Mouse (Mus musculus) cerebellum, adult 8-10 months (tissue): ENCODE measurements at regions not wholly inside any gene's neighbourhood (a gene's known extent, or its start where the extent isn't known, plus 50 kb on each side); places are given as distances from the start of the nearest gene placed in this dataset.
A peak's percentile ranks its signal among the peaks of the same experiment; 100 is the strongest.

Source experiments
- DNase-seq: peaks from one replicate; pipeline ENCODE4 v3.0.0; 2022

GRCm38 (mm10) chr4:53915326-53915725 is 89.5 kb downstream of the Tmem38b start:
- no peak for DNase-seq

DNA sequence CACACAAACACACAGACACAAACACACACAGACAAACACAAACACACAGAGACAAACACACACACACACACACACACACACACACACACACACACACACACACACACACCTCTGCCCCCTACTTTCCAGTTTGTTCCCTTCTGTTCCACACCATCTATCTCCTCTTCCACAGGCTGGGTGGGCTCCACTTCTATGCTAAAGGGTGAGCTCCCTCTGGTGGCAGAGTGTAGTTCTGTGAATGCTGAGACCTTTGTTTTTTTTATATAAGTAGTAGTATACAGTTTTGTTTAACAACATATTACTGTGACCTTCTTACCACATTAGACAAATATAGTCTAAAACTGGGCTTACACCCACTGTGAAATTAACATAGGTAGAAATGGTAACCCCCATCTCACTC is 93.3 kb downstream of the Tmem38b start:
- DNase-seq, result no peak

DNA sequence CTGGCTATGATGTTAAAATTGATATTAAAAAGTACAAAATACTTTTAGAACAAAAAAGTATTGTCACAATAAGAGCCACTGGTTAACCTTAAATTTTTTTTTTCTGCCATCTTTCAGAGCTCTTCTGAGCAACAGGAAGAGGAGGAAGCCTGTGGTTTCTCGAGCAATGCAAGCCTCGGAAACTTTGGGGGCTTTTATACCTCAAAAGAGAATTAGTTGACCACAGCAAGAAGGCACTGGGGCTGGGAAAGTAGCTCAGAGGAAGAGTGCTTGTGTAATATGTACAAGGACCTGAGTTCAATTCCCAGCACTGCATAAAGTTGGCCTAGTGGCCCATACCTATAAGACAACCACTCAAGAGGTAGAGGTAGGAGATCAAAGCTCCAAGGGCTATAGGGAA is 94.7 kb downstream of the Tmem38b start:
- DNase-seq, result no peak

DNA sequence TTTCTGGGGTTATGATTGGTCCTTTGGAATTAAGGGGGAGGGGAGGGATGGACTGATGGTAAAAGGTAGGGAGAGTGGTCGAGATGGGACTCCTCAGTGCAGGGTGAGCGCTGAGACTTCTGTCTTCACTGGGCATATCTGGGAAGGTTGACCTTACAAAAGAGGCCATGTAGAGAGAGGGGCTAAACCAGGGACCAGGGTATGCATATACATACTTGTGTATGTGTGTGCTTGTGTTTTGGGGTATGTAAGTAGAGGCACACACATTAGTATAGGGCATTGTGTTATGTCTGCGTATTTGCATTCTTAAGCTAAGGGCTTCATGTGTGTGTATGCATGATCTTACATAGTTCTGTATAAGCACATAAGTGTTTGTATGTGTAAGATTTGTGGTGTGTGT is 105.2 kb downstream of the Tmem38b start:
- no peak for DNase-seq

GRCm38 (mm10) chr4:53931499-53931898 is 105.7 kb downstream of the Tmem38b start:
- DNase-seq, result peak; percentile 8

DNA sequence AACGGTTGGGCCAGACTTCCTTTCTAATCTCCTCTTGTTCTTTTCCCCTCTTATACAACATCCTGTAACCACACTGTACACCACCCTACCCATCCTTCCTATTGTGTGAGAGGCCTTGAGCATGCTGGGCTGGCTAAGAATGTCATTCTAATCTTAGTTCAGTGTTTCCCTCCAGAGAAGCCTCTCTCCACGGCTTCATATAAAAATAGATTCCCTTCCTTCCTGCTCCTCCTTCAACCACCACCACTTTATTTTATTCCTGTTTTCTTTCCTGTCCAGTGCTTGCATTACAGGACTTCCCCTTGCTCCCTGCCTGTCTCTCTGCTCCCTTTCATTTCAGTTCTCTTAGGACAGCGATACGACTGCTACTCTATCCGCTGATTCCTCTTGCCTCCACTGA is 109.5 kb downstream of the Tmem38b start:
- DNase-seq, result no peak

DNA sequence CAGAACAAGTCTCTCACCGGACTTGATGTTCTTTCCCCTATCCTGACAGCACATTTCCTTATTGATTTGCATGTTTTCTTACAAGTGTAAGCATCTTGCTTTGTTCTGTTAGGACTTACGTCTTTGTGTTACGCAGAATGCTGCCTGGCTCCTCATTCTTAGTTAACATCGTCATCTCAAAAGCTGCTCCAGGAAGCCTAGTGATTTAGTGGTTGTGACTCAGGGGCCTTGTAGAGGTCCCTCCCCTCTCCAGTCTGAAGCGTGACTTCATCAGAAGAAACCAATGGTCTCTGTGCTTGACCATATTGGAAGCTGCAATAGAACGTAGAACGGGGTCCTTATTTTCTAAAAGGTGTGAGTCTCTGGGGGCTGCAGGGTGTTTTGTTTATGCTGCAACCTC is 122.9 kb downstream of the Tmem38b start:
- no peak for DNase-seq

GRCm38 (mm10) chr4:53949164-53949563 is 123.3 kb downstream of the Tmem38b start:
- DNase-seq, result no peak

GRCm38 (mm10) chr4:53950496-53950895 is 124.7 kb downstream of the Tmem38b start:
- no peak for DNase-seq

GRCm38 (mm10) chr4:53951003-53951733 is 125.3 kb downstream of the Tmem38b start:
- DNase-seq, result no peak

- no peak for DNase-seq
Observed at GRCm38 (mm10) chr4:53951734-53952109, 125.9 kb downstream of the Tmem38b start.

DNA sequence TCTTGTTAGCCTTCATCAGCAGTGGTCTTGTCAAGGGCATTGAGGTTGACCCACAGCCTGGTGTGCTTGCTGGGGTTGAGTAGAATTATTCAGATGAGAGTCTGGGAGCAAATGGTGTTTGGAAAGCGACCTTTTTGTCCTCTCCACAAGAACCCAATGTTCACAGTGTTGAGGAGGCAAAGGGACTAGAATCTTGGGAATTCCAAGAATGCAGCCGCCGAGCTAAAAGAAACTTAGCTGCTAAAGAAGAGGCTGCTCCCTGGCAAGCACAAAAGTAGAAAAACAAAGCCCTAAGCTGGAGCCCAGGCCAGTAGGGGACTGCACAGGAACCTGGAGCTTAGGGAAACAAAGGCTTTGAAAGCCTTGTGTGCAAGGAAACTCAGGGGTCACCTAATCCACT is 126.4 kb downstream of the Tmem38b start:
- no peak for DNase-seq

- no peak for DNase-seq
Observed at GRCm38 (mm10) chr4:53962458-53962857, 136.6 kb downstream of the Tmem38b start.

DNA sequence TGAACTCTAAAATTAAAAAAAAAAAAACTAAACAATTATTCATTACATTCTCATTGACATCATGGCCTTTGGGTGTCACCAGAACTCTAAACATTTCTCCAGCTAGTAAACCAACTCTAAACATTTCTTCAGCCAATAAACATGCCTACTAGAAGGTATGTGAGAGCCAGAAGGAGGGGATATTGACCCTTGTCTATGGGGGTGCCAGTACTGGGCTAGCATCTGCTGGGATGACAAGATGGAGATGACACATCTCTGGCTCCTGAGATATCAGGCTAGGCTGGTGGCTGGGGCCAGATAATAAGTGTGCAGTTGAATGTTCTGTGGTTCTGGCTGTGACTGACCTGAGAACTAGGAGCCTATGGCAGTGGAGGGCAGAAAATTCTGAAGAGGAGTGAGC is 144.6 kb downstream of the Tmem38b start:
- DNase-seq, result no peak

- no peak for DNase-seq
Observed at GRCm38 (mm10) chr4:53970960-53971359, 145.1 kb downstream of the Tmem38b start.

GRCm38 (mm10) chr4:53976036-53976638 is 150.3 kb downstream of the Tmem38b start:
- no peak for DNase-seq

- DNase-seq, result no peak
Observed at GRCm38 (mm10) chr4:53986519-53987301, 160.9 kb downstream of the Tmem38b start.

DNA sequence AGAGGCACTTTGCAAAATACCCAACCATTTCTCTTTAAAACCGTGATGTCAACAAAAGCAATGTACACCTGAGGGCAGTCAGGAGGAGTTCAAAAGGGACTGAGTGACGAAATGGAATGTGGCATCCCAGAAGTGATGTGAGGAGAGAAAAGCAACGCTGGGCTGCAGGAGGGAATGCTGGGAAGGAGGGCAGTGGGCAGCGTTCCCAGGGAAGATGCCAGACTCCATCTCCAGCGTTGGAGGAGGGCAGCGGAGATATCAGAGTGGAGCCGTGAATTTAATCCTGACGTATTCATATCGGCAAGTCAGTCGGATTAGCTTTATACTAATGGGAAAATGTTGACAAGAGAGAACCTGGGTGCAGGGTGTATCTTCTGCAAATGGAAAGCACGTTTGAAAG is 161.7 kb downstream of the Tmem38b start:
- no peak for DNase-seq

- no peak for DNase-seq
Observed at GRCm38 (mm10) chr4:54021069-54021829, 195.4 kb downstream of the Tmem38b start.

DNA sequence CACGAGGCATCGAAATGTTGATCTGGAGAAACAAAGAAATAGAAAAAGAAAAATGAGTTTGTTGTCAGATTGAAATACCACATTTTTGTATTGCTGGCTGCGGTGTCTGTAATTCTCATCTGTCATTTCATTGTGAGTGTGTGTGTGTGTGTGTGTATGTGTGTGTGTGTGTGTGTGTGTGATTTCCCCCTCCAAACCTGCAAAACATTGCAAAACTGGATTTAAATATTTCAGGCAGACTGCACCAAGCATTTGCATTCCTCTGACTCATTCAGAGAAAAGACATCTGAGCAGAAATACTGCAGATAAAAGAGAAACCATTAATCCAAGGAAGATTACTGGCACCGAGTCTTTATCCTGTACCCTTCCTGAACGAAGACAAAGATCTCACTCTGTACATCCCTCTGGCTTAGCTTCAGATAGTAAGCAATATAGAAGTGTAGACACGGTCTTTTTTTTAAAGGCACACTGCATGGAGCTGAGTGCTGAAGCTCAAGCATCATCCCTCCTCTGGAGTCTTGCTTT is 196.1 kb downstream of the Tmem38b start:
- DNase-seq, result no peak

GRCm38 (mm10) chr4:54026919-54027318 is 201.1 kb downstream of the Tmem38b start:
- DNase-seq, result no peak

- no peak for DNase-seq
Observed at GRCm38 (mm10) chr4:54027565-54028237, 201.9 kb downstream of the Tmem38b start.
